Mouse (Mus musculus) liver, adult 2 months (tissue): ENCODE data around the gene Cdk13. TPM values are rescaled to one million over a fixed set of nuclear protein-coding genes. Genes with fewer than 3 reads are reported as not detected.

ENCODE experiments used
- DNase-seq: peaks from one replicate; pipeline ENCODE4 v3.0.0-alpha.2; 2011; ENCODE audit warnings: low read depth, low spot score; ENCODE audit errors: extremely low read depth
- H3K27ac ChIP-seq: fragments of 200-500 bp; replicated peaks from 2 replicates; pipeline ENCODE4 v1.5.1; 2012; ENCODE audit warnings: low read depth, mild to moderate bottlenecking, control low read depth, inconsistent platforms, low read length; ENCODE audit not compliant: insufficient read depth
- H3K27me3 ChIP-seq: fragments of 200-500 bp; 2 replicates; pipeline ENCODE4 v1.6.1; 2012; ENCODE audit warnings: mild to moderate bottlenecking, moderate library complexity, low read length, inconsistent platforms; ENCODE audit not compliant: control insufficient read depth, insufficient read depth
- H3K36me3 ChIP-seq: fragments of 200-500 bp; 2 replicates; pipeline ENCODE4 v1.6.1; 2012; ENCODE audit warnings: low read length, inconsistent platforms; ENCODE audit not compliant: control insufficient read depth, insufficient read depth
- H3K4me1 ChIP-seq: fragments of 200-500 bp; 2 replicates; pipeline ENCODE4 v1.6.1; 2011; ENCODE audit warnings: low read length; ENCODE audit not compliant: control insufficient read depth, insufficient read depth
- H3K4me3 ChIP-seq: fragments of 200-500 bp; 2 replicates; pipeline ENCODE4 v1.5.1; 2011; ENCODE audit warnings: low read depth, mild to moderate bottlenecking, control low read depth, low read length, moderate library complexity; ENCODE audit not compliant: insufficient read depth
- H3K79me2 ChIP-seq: fragments of 200-500 bp; 2 replicates; pipeline ENCODE4 v1.6.1; 2012; ENCODE audit warnings: inconsistent platforms, mild to moderate bottlenecking, low read length, moderate library complexity; ENCODE audit not compliant: control insufficient read depth, insufficient read depth
- H3K9ac ChIP-seq: fragments of 200-500 bp; 2 replicates; pipeline ENCODE4 v1.6.1; 2012; ENCODE audit warnings: low read depth, mild to moderate bottlenecking, control low read depth, inconsistent platforms, low read length
- CTCF ChIP-seq: fragments of 200-500 bp; IDR thresholded peaks from 2 replicates; pipeline ENCODE4 v1.5.1; 2011; ENCODE audit warnings: low read depth, low read length, control low read depth
- POLR2A ChIP-seq: fragments of 200-500 bp; IDR thresholded peaks from 2 replicates; pipeline ENCODE4 v1.6.1; 2011; ENCODE audit warnings: low read length, control low read depth; ENCODE audit not compliant: insufficient read depth; ENCODE audit errors: extremely low read depth
- WGBS: fragments of 180-500 bp; shearing (Covaris S2); methylation state at CpG from one replicate; pipeline ENCODE4 v1.1.7; 2018; 5-methylcytosine and 5-hydroxymethylcytosine counted together
- polyA plus RNA-seq: library from polyadenylated mRNA; depleted of rRNA; stranded (reverse); fragments of >200 nt; gene quantifications from 2 replicates; pipeline ENCODE4 v1.2.3, GENCODE M21; 2012
- total RNA-seq: library from RNA; depleted of rRNA; stranded (reverse); fragments of >200 nt; gene quantifications from 2 replicates; pipeline ENCODE4 v1.2.3, GENCODE M21; 2014

The Cdk13 gene
- total and polyA plus RNA-seq, 2 experiments = 15.2 to 20.9 TPM

- TF ChIP-seq POLR2A (no peak), CTCF (no peak)
- Histone ChIP-seq H3K27ac (no peak overlapping the region), H3K79me2 (peaks cover 3% of the 10 kb centered on the region; the same call in 1 of the 2 replicates), H3K36me3 (peaks cover 17% of the 10 kb centered on the region; the same call in 1 of the 2 replicates), H3K9ac (no peak overlapping the region), H3K4me1 (peaks cover 2% of the 10 kb centered on the region; the same call in 1 of the 2 replicates), H3K4me3 (no peak overlapping the region), H3K27me3 (no peaks in the 10 kb centered on the region)
- no peak for DNase-seq
- 93% methylated on average over 1 of the region's 1 CpGs for WGBS
Observed at GRCm38 (mm10) chr13:17762405-17762804, 42.5 kb downstream of the Cdk13 start.

DNA sequence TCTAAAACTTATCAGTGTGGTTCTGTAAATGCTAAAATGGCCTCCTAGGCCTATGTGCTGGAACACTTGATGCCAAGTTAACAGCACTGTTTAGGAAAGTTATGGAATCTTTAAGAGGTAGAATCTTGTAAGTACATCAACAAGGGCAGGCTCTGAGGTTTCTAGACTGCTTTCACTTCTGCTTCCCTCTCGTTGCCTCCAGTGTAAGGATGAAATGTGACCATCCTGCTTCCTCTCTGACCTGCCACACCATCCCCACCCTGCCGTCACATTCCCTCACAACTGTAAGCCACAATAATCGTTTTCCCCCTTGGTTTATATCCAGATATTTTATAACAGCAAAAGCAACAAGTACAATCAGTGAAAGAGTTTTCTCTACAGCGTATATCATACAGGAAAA, 49.9 kb downstream of the Cdk13 start:
- Histone ChIP-seq H3K27me3 (no peaks in the 10 kb centered on the region), H3K4me3 (no peak overlapping the region), H3K36me3 (peaks cover 9% of the 10 kb centered on the region), H3K4me1 (no peaks in the 10 kb centered on the region), H3K9ac (no peak overlapping the region), H3K79me2 (no peaks in the 10 kb centered on the region), H3K27ac (no peak overlapping the region)
- WGBS = 70% methylated on average over 4 of the region's 4 CpGs
- TF ChIP-seq POLR2A (no peak), CTCF (no peak)
- DNase-seq = no peak

DNA sequence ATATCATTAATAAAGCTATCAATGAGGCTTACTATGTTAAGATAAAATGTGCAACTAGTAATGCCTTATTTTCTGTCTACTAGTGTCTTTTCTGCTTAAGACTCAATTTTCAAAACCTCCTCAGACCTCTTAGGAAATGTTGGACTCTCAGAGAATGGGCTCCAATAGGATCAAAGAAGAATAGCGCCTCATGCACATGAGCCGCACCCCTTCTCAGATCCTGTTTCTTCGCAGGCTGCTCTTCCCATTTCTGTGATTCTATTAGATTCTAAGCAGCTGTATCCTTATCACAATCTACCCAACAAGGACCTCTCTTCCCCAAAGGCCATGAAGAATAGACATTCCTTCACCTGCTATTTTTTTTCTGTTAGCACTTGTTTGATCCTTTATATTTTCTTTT, 76.1 kb downstream of the Cdk13 start:
- Histone ChIP-seq H3K4me3 (no peak overlapping the region), H3K36me3 (peaks cover 29% of the 10 kb centered on the region), H3K79me2 (no peaks in the 10 kb centered on the region; the same call in 1 of the 2 replicates), H3K27me3 (no peaks in the 10 kb centered on the region), H3K27ac (no peak overlapping the region), H3K9ac (no peak overlapping the region), H3K4me1 (no peaks in the 10 kb centered on the region)
- DNase-seq = no peak
- TF ChIP-seq POLR2A (no peak), CTCF (no peak)
- 97% methylated on average over 3 of the region's 3 CpGs for WGBS

- H3K27ac ChIP-seq = no peak overlapping the region
- 86% methylated on average over 4 of the region's 4 CpGs for WGBS
- no peak overlapping the region for H3K4me3 ChIP-seq
- no peaks in the 10 kb centered on the region for H3K27me3 ChIP-seq
- peaks cover 31% of the 10 kb centered on the region for H3K36me3 ChIP-seq
- H3K4me1 ChIP-seq = no peaks in the 10 kb centered on the region
- no peak overlapping the region for H3K9ac ChIP-seq
- TF ChIP-seq CTCF (no peak), POLR2A (no peak)
- no peak for DNase-seq
- no peaks in the 10 kb centered on the region; the same call in 1 of the 2 replicates for H3K79me2 ChIP-seq
Observed at GRCm38 (mm10) chr13:17727922-17728321, 77.0 kb downstream of the Cdk13 start.

- no peaks in the 10 kb centered on the region; the same call in 1 of the 2 replicates for H3K79me2 ChIP-seq
- no peaks in the 10 kb centered on the region for H3K27me3 ChIP-seq
- no peak overlapping the region for H3K4me3 ChIP-seq
- peaks cover 19% of the 10 kb centered on the region for H3K4me1 ChIP-seq
- H3K9ac ChIP-seq = peak overlapping the region; percentile 59; the same call in 1 of the 2 replicates
- TF ChIP-seq CTCF (no peak), POLR2A (no peak)
- peaks cover 24% of the 10 kb centered on the region for H3K36me3 ChIP-seq
- peak; percentile 91 for DNase-seq
- peak overlapping the region; percentile 87 for H3K27ac ChIP-seq
- WGBS = 31% methylated on average over 1 of the region's 1 CpGs
Observed at GRCm38 (mm10) chr13:17717357-17717756, 87.5 kb downstream of the Cdk13 start.

GRCm38 (mm10) chr13:17708784-17709311, 96.0 kb downstream of the Cdk13 start:
- DNase-seq = no peak
- Histone ChIP-seq H3K27me3 (no peaks in the 10 kb centered on the region), H3K4me3 (no peak overlapping the region), H3K79me2 (peaks cover 2% of the 10 kb centered on the region; the same call in 1 of the 2 replicates), H3K4me1 (peaks cover 3% of the 10 kb centered on the region), H3K36me3 (no peaks in the 10 kb centered on the region), H3K27ac (no peak overlapping the region), H3K9ac (no peak overlapping the region)
- WGBS = 93% methylated on average over 5 of the region's 5 CpGs
- TF ChIP-seq CTCF (no peak), POLR2A (no peak)
